Mouse (Mus musculus) mouse embryonic stem cell (cell line): Measurements from ENCODE around the gene Mapkbp1.

Source experiments
- in situ Hi-C, 2 experiments: fragments of 300-500 bp; cut with MboI; formaldehyde crosslinking; loops; 1 replicate in 1 of 2; 3 replicates in 1 of 2; pipeline ENCODE4 v1.14.3; 2019 to 2020; ENCODE audit warnings: low sequenced_read_pairs in 2 of 2, low pct_unique_long_range_greater_than_20kb in 1 of 2, mixed read lengths in 1 of 2; ENCODE audit not compliant: unreplicated experiment in 1 of 2

Gene Mapkbp1

GRCm38 (mm10) chr2:120074096-120074495 is 101.6 kb downstream of the Mapkbp1 start:
- in situ Hi-C loops, result loop anchor here in 1 of 2 experiments (10.0 kb wide), 1 partner anchor 99 kb away; the partner anchor contains the start of gene Mapkbp1

- in situ Hi-C loops, result loop anchor here in 1 of 2 experiments (10.0 kb wide), 1 partner anchor 101 kb away; the partner anchor contains the start of gene Mapkbp1
These were observed 103.7 kb downstream of the Mapkbp1 start for GRCm38 (mm10) chr2:120076076-120076705.
